Mouse (Mus musculus) adrenal gland, postnatal 36 days (tissue): ENCODE results near the gene Abca8a. TPM values are rescaled to one million over a fixed set of nuclear protein-coding genes. Genes with fewer than 3 reads are reported as not detected.
"Not testable (repeated sequence)": the region's sequence is repeated elsewhere in the genome, so short reads cannot be mapped to it uniquely, and the experiment has no call there.

ENCODE experiments used
- DNase-seq, 2 experiments: peaks; one replicate each; pipeline ENCODE4 v3.0.0; 2021; ENCODE audit warnings: mixed read lengths in 1 of 2
- total RNA-seq, 2 experiments: library from RNA; stranded (reverse); gene quantifications; 2 replicates each; pipeline ENCODE4 v1.2.3; 2021

The Abca8a gene
- total RNA-seq, 2 experiments from 2014 or later: 40.9 to 49.3 TPM

DNA sequence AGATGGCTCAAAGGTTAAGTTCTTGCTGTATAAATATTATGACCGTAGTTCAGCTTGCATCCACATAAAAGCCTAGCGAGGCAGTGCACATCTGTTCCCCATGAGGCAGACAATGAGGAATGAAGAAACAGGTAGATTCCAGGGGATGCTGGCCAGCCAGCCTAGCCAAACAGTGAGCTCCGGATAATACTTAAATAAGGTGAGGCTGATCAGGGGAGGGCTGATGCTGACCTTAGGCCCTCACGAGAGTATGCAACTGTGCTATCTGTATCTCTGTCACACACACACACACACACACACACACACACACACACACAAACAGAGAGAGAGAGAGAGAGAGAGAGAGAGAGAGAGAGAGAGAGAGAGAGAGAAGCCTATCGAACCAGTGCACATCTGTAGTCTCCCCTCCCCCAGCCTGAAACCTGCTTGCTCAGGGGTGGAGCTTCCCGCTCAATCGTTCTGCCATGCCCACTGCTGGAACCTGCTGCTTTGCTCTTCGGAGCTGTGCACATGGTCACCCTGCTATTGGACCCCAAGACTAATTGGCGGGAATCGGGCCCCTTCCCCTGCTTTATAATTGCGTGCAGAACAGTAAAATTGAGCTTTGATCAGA, 108.2 kb downstream of the Abca8a start:
- not testable (repeated sequence) for DNase-seq

- no peak for DNase-seq
These were observed 113.9 kb downstream of the Abca8a start for GRCm38 (mm10) chr11:109981872-109982271.

Other genes with a start within 250 kb of the Abca8a start
- 1 to 10 TPM; 6.9 to 8.2 TPM for gene Abca8b, start 100.1 kb downstream of the Abca8a start, total RNA-seq
- 10 to 100 TPM; 18.7 to 19.9 TPM for gene Abca9, start 72.2 kb upstream of the Abca8a start, total RNA-seq
- 1 to 10 TPM; 2.9 to 3.5 TPM for gene Abca6, start 155.8 kb upstream of the Abca8a start, total RNA-seq
- gene Abca5, start 241.7 kb upstream of the Abca8a start, total RNA-seq: 10 to 100 TPM; 15.7 to 20.2 TPM